16 mouse cellular contexts compared by ENCODE assay signal in genomic region chr7:134090764-134091163, GRCm38 (mm10).
A peak's percentile ranks its signal among the peaks of the same experiment; 100 is the strongest.
DNase-seq lines count a peak whose midpoint lies in the region; ATAC-seq and TF ChIP-seq lines count a peak whose summit lies in the region.
"Had no signal": no experiment of that assay in that cellular context is flagged by ENCODE, and none has a peak within 500 bp of the region (broad histone marks: within the 10 kb centered on the region; RNA-seq: fewer than 3 reads in every experiment).

No protein-coding gene starts in this region.

- no peak overlapping the region for H3K4me3 ChIP-seq in kidney, embryonic 16.5 days (ENCODE audit: low read length)
- no peak overlapping the region for H3K4me3 ChIP-seq in lung, postnatal 0 days (ENCODE audit: low read depth, low read length)
- H3K4me3 ChIP-seq: forebrain, embryonic 10.5 days; hindbrain, embryonic 12.5 days; layer of hippocampus, adult 2 months; liver, embryonic 12.5 days; midbrain, embryonic 12.5 days had no signal

- no peaks in the 10 kb centered on the region for H3K9me3 ChIP-seq in kidney, embryonic 16.5 days (ENCODE audit: low read length)
- H3K9me3 ChIP-seq in lung, postnatal 0 days (ENCODE audit: low read length): no peaks in the 10 kb centered on the region
- H3K9me3 ChIP-seq: forebrain, embryonic 10.5 days; hindbrain, embryonic 12.5 days; liver, embryonic 12.5 days; midbrain, embryonic 12.5 days had no signal

- no peak overlapping the region for H3K27ac ChIP-seq in kidney, embryonic 16.5 days (ENCODE audit: low read length)
- H3K27ac ChIP-seq in lung, postnatal 0 days (ENCODE audit: low read length): no peak overlapping the region
- H3K27ac ChIP-seq: forebrain, embryonic 10.5 days; hindbrain, embryonic 12.5 days; layer of hippocampus, adult 2 months; liver, embryonic 12.5 days; macrophage; midbrain, embryonic 12.5 days had no signal

- H3K9ac ChIP-seq in kidney, embryonic 16.5 days (replicated peaks; ENCODE audit: low read length): no peak overlapping the region
- no peak overlapping the region for H3K9ac ChIP-seq in lung, postnatal 0 days (replicated peaks; ENCODE audit: low read depth)
- H3K9ac ChIP-seq: hindbrain, embryonic 12.5 days; liver, embryonic 12.5 days; midbrain, embryonic 12.5 days had no signal

- no peak for ATAC-seq in kidney, embryonic 16.5 days (ENCODE audit: low FRiP score, low TSS enrichment)
- ATAC-seq in lung, postnatal 0 days: no peak; the same call in 1 of the 2 replicates
- ATAC-seq: liver, embryonic 12.5 days had no signal

- DNase-seq in kidney, adult 11 months: peak; percentile 22
- peak; percentile 23 for DNase-seq in lung, postnatal 0 days (ENCODE audit: low spot score)
- DNase-seq in lung, postnatal 10 days: no peak
- peak; percentile 14 for DNase-seq in fat pad, adult 2 months (ENCODE audit: extremely low read depth, low read depth, low spot score)
- DNase-seq in lung, postnatal 36 days: peak; percentile 47
- no peak for DNase-seq in spleen, postnatal 4 days (ENCODE audit: low spot score in 2 of 2)
- DNase-seq: cerebellum, adult 9-11 months; heart, postnatal 10 days; thymus, adult 18-20 months had no signal

- TF ChIP-seq CTCF in lung, postnatal 0 days (IDR thresholded peaks at IDR 0.05): no peak

- H3K4me1 ChIP-seq in kidney, embryonic 16.5 days (ENCODE audit: insufficient read depth, low read length): no peaks in the 10 kb centered on the region
- H3K4me1 ChIP-seq in lung, postnatal 0 days (ENCODE audit: insufficient read depth, low read depth, low read length): 0 out of 2 replicates have a peak, but pooled peaks cover 3% of the 10 kb centered on the region
- H3K4me1 ChIP-seq: hindbrain, embryonic 12.5 days; liver, embryonic 12.5 days; midbrain, embryonic 12.5 days had no signal

- TF ChIP-seq EP300 in lung, postnatal 0 days (IDR thresholded peaks at IDR 0.05): no peak

- H3K27me3 ChIP-seq in kidney, embryonic 16.5 days (ENCODE audit: insufficient read depth, low read length): no peaks in the 10 kb centered on the region
- no peaks in the 10 kb centered on the region for H3K27me3 ChIP-seq in lung, postnatal 0 days (replicated peaks; ENCODE audit: insufficient read depth, low read length)
- H3K27me3 ChIP-seq: hindbrain, embryonic 12.5 days; liver, embryonic 12.5 days; midbrain, embryonic 12.5 days had no signal

- WGBS in kidney, embryonic 16.5 days: 69% methylated on average over 3 of the region's 3 CpGs
- 30% methylated on average over 3 of the region's 3 CpGs for WGBS in lung, postnatal 0 days

- no peak overlapping the region for H3K4me2 ChIP-seq in kidney, embryonic 16.5 days (replicated peaks; ENCODE audit: low read depth, low read length)
- no peak overlapping the region for H3K4me2 ChIP-seq in lung, postnatal 0 days (replicated peaks; ENCODE audit: low read depth, low read length)
- H3K4me2 ChIP-seq: hindbrain, embryonic 12.5 days; liver, embryonic 12.5 days; midbrain, embryonic 12.5 days had no signal

- H3K36me3 ChIP-seq in kidney, embryonic 16.5 days (ENCODE audit: insufficient read depth, low read length): no peaks in the 10 kb centered on the region
- H3K36me3 ChIP-seq in lung, postnatal 0 days (ENCODE audit: insufficient read depth, low read length): no peaks in the 10 kb centered on the region
- H3K36me3 ChIP-seq: forebrain, embryonic 10.5 days; hindbrain, embryonic 12.5 days; liver, embryonic 12.5 days; midbrain, embryonic 12.5 days had no signal

Comparison
In these comparisons a context has a peak if more than half of its experiments do, and no peak if none do; other contexts are left out.
1. DNase-seq: peak in kidney, adult 11 months (single experiment), lung, postnatal 0 days (single experiment), fat pad, adult 2 months (single experiment) and lung, postnatal 36 days (single experiment); none in lung, postnatal 10 days (single experiment) and spleen, postnatal 4 days (0 of 2).